Mouse (Mus musculus): ENCODE measurements at regions not wholly inside any gene's neighbourhood (a gene's known extent, or its start where the extent isn't known, plus 50 kb on each side); places are given as distances from the start of the nearest gene placed in this dataset.

DNA sequence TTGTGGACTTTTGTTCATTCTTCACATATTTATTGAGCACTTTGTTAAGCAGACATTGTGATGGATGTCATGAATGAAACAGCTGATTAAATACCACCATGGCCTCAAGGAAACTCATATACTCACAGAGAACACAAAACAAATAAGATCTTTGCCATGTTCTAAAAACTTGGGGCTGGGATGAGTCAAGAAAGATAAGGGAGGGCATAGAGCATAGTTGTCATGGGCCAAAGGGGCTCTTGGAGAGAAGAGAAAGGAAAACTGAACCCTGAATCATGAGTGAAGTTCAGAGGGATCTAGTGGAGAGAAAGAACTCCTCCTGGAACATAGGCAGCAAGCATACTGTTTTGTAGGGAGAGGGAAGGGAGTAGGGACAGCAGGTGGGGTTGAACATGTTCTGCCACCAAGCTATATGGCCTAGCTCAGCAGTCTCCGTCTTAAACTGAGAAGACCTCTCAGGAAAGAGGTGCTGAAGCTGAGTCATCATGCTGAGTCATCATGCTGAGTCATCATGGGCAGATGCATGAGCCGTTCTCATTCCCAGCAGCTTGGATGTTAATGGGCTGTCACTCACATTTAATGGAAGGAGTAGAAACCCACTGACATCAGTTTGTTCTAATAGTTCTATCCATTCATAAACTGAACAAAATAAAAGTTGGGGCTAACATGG is 69.6 kb downstream of the Cetn3 start:
- peaks cover 12% of the 10 kb centered on the region for H3K4me1 ChIP-seq
- no peaks in the 10 kb centered on the region for H3K36me3 ChIP-seq (replicated peaks; ENCODE audit: low read length)
- TF ChIP-seq GATA1 (IDR thresholded peaks at IDR 0.05; ENCODE audit: borderline replicate concordance, low read length) (no peak), FLI1 (IDR thresholded peaks at IDR 0.05; ENCODE audit: low read length) (no peak)
- no peaks in the 10 kb centered on the region for H3K27me3 ChIP-seq (replicated peaks)
- peak overlapping the region; percentile 78 for H3K4me3 ChIP-seq (replicated peaks)
- H3K9me3 ChIP-seq: no peaks in the 10 kb centered on the region; the same call in 1 of the 2 replicates

DNA sequence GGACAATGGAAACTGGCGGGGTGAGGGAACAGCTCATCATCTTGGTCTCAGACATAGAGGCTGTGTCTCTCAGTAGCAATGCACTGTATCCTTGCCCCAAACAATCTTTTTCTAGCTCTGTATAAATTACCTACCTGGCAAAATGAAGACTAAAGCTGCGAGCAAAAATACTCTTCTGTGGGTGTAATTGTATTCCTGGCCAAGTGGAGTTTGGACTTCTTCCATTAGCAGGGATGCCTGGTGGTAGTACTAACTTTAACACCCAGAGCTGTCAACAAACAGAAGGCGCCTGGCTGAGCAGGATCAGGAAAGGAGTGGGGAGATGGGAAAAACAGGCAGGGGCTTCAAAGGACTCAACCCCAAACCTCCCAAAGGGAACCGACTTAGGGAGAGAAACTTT is 73.2 kb downstream of the Cetn3 start:
- TF ChIP-seq FLI1 (IDR thresholded peaks at IDR 0.05; ENCODE audit: low read length) (no peak), GATA1 (IDR thresholded peaks at IDR 0.05; ENCODE audit: borderline replicate concordance, low read length) (no peak)
- H3K36me3 ChIP-seq (replicated peaks; ENCODE audit: low read length): no peaks in the 10 kb centered on the region
- H3K4me3 ChIP-seq (replicated peaks): no peak overlapping the region
- H3K27me3 ChIP-seq (replicated peaks): no peaks in the 10 kb centered on the region
- H3K4me1 ChIP-seq: peaks cover 12% of the 10 kb centered on the region
- H3K9me3 ChIP-seq: no peaks in the 10 kb centered on the region; the same call in 1 of the 2 replicates

DNA sequence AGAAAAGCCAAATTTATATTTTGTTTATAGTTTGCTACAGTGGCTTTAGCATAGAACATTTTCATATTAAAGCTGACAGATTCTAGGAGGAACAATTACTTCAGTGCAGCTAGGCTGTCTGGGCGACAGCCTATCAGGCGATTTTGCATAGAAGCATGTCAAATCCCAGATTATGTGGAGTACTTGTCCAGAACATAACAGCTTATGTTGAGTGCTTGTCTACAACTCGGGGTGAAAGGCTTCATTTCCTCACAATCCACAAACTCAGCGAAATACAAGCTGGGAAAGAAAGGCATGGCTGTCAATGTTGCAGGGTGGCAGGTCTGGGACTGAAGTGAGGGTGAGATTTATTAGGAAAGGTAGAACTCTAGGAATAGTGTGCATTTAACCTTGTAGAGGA is 77.8 kb downstream of the Cetn3 start:
- H3K4me3 ChIP-seq (replicated peaks): no peak overlapping the region

DNA sequence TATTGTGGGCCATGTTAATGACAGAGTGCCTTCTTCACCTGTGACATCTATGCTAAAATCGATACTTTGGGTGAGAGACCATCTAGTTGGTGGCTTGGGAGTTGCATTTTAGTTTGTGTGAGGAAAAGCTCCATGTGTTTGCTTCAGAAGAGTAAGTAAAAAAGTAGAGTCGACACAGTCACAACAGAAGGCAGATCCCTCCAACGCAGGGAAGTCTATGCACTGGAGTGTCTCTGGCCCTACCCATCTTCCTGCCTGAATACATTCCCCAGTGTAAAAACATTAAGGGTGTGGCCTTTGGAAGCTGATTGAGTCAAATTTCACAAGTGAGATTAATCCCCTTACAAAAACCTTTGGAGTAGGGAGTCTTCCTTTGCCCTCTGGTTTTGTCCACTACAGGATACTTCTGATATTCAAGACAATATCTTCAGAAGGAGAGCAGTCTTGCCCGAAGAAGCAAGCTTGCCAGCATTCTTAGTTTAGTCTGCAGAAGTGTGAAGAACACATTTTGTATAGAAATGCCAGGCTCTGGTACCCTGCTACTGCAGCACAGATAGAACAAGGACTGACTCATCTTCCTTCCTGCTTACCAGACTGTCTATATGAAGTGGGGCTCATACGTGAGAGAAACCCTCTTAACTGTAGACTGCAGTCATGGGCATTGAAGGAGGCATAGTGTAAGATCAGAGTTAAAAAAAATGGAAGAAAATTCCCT is 79.2 kb downstream of the Cetn3 start:
- TF ChIP-seq FLI1 (IDR thresholded peaks at IDR 0.05; ENCODE audit: low read length): no peak
- no peaks in the 10 kb centered on the region for H3K36me3 ChIP-seq (replicated peaks; ENCODE audit: low read length)
- H3K4me3 ChIP-seq (replicated peaks): no peak overlapping the region
- peaks cover 6% of the 10 kb centered on the region for H3K4me1 ChIP-seq
- H3K9me3 ChIP-seq: no peaks in the 10 kb centered on the region
- H3K27me3 ChIP-seq (replicated peaks): no peaks in the 10 kb centered on the region

More for the DNA sequence above, 77.8 kb downstream of the Cetn3 start:
- Histone ChIP-seq H3K9me3 (no peaks in the 10 kb centered on the region), H3K4me1 (peaks cover 6% of the 10 kb centered on the region), H3K27me3 (replicated peaks) (no peaks in the 10 kb centered on the region), H3K36me3 (replicated peaks; ENCODE audit: low read length) (no peaks in the 10 kb centered on the region)
- TF ChIP-seq FLI1 (IDR thresholded peaks at IDR 0.05; ENCODE audit: low read length) (no peak), GATA1 (IDR thresholded peaks at IDR 0.05; ENCODE audit: borderline replicate concordance, low read length) (no peak)

DNA sequence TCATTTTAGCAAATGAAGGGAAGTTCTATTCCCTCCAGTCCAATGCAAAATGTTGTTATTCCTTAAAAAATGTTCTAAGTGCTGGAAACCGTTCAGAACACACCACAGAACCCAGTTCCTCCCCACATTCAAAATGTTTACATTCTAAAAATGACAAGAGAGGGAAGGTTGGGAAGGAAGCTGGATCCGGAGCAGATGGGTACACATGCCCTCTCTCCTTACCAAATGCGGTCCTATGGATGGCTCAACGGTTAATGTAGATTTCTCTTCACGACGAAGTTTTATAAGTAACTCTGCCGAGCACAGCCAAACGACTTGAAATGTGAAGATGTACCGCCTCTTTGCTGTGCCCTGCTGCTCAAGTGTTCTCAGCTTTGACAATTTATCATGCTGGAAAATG is 88.3 kb downstream of the Cetn3 start:
- H3K4me1 ChIP-seq: no peaks in the 10 kb centered on the region
- no peaks in the 10 kb centered on the region for H3K27me3 ChIP-seq (replicated peaks)
- TF ChIP-seq FLI1 (IDR thresholded peaks at IDR 0.05; ENCODE audit: low read length) (no peak), GATA1 (IDR thresholded peaks at IDR 0.05; ENCODE audit: borderline replicate concordance, low read length) (no peak)
- 0 out of 2 replicates have a peak, but pooled peaks cover 3% of the 10 kb centered on the region for H3K9me3 ChIP-seq
- no peaks in the 10 kb centered on the region for H3K36me3 ChIP-seq (replicated peaks; ENCODE audit: low read length)
- H3K4me3 ChIP-seq (replicated peaks): no peak overlapping the region

DNA sequence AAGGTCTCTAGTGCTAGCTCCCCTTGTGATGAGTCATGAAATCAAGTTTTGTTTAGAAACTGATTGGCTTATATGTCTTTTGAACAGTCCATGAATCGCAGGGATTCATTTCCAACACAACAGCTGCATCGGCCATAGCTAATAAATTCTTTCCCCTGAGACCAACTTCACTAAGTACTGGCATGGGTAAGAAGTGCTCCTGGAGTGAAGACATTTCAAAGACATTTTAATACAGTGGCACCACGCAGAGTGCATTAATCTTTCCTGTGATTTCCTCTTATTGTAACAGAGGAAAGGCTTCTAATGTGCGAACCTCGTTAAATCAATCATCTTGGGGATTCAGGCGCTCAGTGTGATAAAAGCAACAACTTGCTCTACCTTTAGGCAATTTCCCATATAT is 103.0 kb downstream of the Cetn3 start:
- Histone ChIP-seq H3K4me1 (no peaks in the 10 kb centered on the region), H3K27me3 (replicated peaks) (no peaks in the 10 kb centered on the region), H3K36me3 (replicated peaks; ENCODE audit: low read length) (no peaks in the 10 kb centered on the region), H3K4me3 (replicated peaks) (no peak overlapping the region), H3K9me3 (no peaks in the 10 kb centered on the region)
- TF ChIP-seq GATA1 (IDR thresholded peaks at IDR 0.05; ENCODE audit: borderline replicate concordance, low read length) (no peak), FLI1 (IDR thresholded peaks at IDR 0.05; ENCODE audit: low read length) (no peak)

DNA sequence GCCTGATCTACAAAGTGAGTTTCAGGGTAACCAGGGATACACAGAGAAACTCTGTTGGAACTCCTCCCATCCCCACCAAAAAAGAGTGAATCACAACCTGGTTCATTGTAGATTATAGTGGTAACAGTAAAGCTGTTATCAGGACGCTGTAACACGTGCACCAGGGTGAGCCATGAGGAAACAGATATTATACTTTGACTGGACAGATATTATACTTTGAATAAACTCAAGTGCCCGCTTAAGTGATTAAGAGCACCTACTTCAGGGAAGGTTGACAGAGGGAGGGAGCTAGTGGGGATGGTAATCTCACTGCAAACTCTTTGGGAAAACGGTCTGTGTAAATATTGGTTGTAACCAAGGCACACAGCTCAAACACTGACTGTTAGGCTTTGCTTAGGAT is 147.4 kb downstream of the Cetn3 start:
- Histone ChIP-seq H3K4me1 (peaks cover 6% of the 10 kb centered on the region), H3K36me3 (replicated peaks; ENCODE audit: low read length) (no peaks in the 10 kb centered on the region), H3K4me3 (replicated peaks) (no peak overlapping the region), H3K27me3 (replicated peaks) (no peaks in the 10 kb centered on the region), H3K9me3 (no peaks in the 10 kb centered on the region)
- no peak for TF ChIP-seq FLI1 (IDR thresholded peaks at IDR 0.05; ENCODE audit: low read length)
- no peak for TF ChIP-seq GATA1 (IDR thresholded peaks at IDR 0.05; ENCODE audit: borderline replicate concordance, low read length)

DNA sequence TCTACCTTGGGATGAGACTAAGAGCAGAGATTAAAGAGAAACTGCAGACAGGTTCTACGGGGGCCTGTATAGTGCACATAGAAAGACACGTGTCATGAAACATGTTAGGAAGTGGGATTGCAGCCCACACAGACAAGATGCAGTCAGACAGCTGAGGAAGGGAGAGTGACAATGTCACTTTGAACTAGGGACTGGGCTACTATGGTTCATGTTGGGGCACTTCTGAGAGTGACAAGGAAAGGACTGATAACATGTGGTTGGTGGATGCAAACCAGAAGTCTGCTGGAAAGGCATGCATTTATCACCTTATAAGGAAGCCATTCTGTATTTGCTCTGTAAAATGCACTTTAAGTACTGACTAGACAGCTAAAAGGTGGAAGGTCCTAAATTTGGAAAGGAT is 148.3 kb downstream of the Cetn3 start:
- Histone ChIP-seq H3K36me3 (replicated peaks; ENCODE audit: low read length) (no peaks in the 10 kb centered on the region), H3K9me3 (no peaks in the 10 kb centered on the region), H3K4me1 (peaks cover 6% of the 10 kb centered on the region), H3K4me3 (replicated peaks) (no peak overlapping the region), H3K27me3 (replicated peaks) (no peaks in the 10 kb centered on the region)
- TF ChIP-seq FLI1 (IDR thresholded peaks at IDR 0.05; ENCODE audit: low read length): no peak
- TF ChIP-seq GATA1 (IDR thresholded peaks at IDR 0.05; ENCODE audit: borderline replicate concordance, low read length): no peak

DNA sequence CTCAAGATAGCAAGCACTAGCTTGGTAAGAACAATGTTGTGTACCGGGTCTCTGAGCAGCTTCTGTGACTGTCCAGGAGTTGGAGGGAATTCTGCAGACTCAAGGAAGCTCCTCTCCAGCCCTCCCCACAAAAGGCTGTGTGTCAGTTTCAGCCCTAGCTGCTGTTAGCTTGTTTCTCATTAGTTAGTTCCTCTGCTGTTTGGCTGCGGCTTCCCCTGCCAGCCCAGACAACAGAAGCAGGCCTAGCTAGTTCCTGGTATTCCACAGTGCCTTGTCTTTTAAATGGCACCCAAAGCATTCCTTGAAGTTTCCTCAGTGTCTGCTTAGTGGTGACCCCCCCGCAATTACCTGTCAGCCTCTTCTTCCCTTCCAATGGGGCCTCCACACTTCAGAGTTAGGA is 154.2 kb downstream of the Cetn3 start:
- H3K4me3 ChIP-seq (replicated peaks): no peak overlapping the region

DNA sequence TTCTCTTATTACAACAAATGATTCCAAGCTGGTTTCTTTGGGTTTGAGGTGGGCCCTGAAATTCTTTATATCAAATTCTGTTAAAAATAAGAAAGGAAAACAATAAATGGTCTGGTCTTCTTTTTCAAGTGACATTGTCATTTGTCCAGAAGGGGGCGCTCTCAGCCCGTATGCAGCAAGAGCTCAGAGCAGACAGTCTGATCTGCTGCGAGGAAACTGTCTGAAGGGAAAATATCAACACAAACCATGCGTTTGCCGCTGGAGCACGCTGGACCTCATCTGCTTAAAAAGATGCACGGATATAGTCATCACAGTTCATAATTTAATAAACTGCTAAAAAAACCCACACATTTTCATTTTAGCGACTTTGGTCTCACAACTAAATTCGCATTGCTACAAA is 161.2 kb downstream of the Cetn3 start:
- no peaks in the 10 kb centered on the region for H3K36me3 ChIP-seq (replicated peaks; ENCODE audit: low read length)
- H3K27me3 ChIP-seq (replicated peaks): no peaks in the 10 kb centered on the region
- TF ChIP-seq FLI1 (IDR thresholded peaks at IDR 0.05; ENCODE audit: low read length): no peak
- no peak for TF ChIP-seq GATA1 (IDR thresholded peaks at IDR 0.05; ENCODE audit: borderline replicate concordance, low read length)
- peak overlapping the region; percentile 81 for H3K4me3 ChIP-seq (replicated peaks)
- peaks cover 10% of the 10 kb centered on the region; the same call in 1 of the 2 replicates for H3K4me1 ChIP-seq
- no peaks in the 10 kb centered on the region for H3K9me3 ChIP-seq

More for the DNA sequence above, 154.2 kb downstream of the Cetn3 start:
- Histone ChIP-seq H3K27me3 (replicated peaks) (no peaks in the 10 kb centered on the region), H3K4me1 (no peaks in the 10 kb centered on the region), H3K36me3 (replicated peaks; ENCODE audit: low read length) (no peaks in the 10 kb centered on the region), H3K9me3 (no peaks in the 10 kb centered on the region)
- TF ChIP-seq GATA1 (IDR thresholded peaks at IDR 0.05; ENCODE audit: borderline replicate concordance, low read length) (no peak), FLI1 (IDR thresholded peaks at IDR 0.05; ENCODE audit: low read length) (no peak)
